Mouse (Mus musculus) heart, adult 2 months (tissue): Measurements from ENCODE around the gene Gm21987. TPM values are rescaled to one million over a fixed set of nuclear protein-coding genes. Genes with fewer than 3 reads are reported as not detected.

Source experiments
- DNase-seq, 2 experiments: peaks; one replicate each; pipeline ENCODE4 v3.0.0; 2021
- H3K27ac ChIP-seq: fragments of 200-600 bp; 2 replicates; pipeline ENCODE4 v1.8.1; 2022
- H3K27me3 ChIP-seq: fragments of 200-500 bp; 2 replicates; pipeline ENCODE4 v1.6.1; 2012; ENCODE audit warnings: mild to moderate bottlenecking, low read length, inconsistent platforms, mixed read lengths; ENCODE audit not compliant: control insufficient read depth, insufficient read depth
- H3K36me3 ChIP-seq: fragments of 200-500 bp; 2 replicates; pipeline ENCODE4 v1.6.1; 2012; ENCODE audit warnings: low read length, inconsistent platforms; ENCODE audit not compliant: control insufficient read depth, insufficient read depth
- H3K4me1 ChIP-seq: fragments of 200-500 bp; 2 replicates; pipeline ENCODE4 v1.6.1; 2011; ENCODE audit warnings: low read length; ENCODE audit not compliant: control insufficient read depth, insufficient read depth
- H3K4me3 ChIP-seq: fragments of 200-600 bp; 2 replicates; pipeline ENCODE4 v1.8.1; 2022
- H3K79me2 ChIP-seq: fragments of 200-500 bp; replicated peaks from 2 replicates; pipeline ENCODE4 v1.6.1; 2012; ENCODE audit warnings: mild to moderate bottlenecking, inconsistent platforms, low read length, moderate library complexity, mixed read lengths; ENCODE audit not compliant: control insufficient read depth, insufficient read depth
- H3K9ac ChIP-seq: fragments of 200-500 bp; 2 replicates; pipeline ENCODE4 v1.6.1; 2012; ENCODE audit warnings: low read depth, mild to moderate bottlenecking, control low read depth, inconsistent platforms, low read length, mixed read lengths
- CTCF ChIP-seq: fragments of 200-600 bp; IDR thresholded peaks from 2 replicates; pipeline ENCODE4 v1.8.1; 2022; ENCODE audit warnings: antibody characterized with exemption, mild to moderate bottlenecking, moderate library complexity
- EP300 ChIP-seq: fragments of 200-500 bp; IDR thresholded peaks from 2 replicates; pipeline ENCODE4 v1.6.1; 2011; ENCODE audit warnings: low read depth, low read length, control low read depth; ENCODE audit not compliant: insufficient read depth
- POLR2A ChIP-seq: fragments of 200-500 bp; IDR thresholded peaks from 2 replicates; pipeline ENCODE4 v1.6.1; 2011; ENCODE audit warnings: mild to moderate bottlenecking, low read depth, low read length, control low read depth; ENCODE audit not compliant: insufficient read depth
- WGBS: fragments of 180-500 bp; shearing (Covaris S2); methylation state at CpG from one replicate; pipeline ENCODE4 v1.1.7; 2018; 5-methylcytosine and 5-hydroxymethylcytosine counted together
- intact Hi-C: fragments of 180-260 bp; cut with DNase I; formaldehyde crosslinking; loops from one replicate; pipeline ENCODE4 v1.15.1; 2025
- polyA plus RNA-seq: library from polyadenylated mRNA; depleted of rRNA; stranded (reverse); fragments of >200 nt; gene quantifications from 2 replicates; pipeline ENCODE4 v1.2.3, GENCODE M21; 2012
- total RNA-seq, 2 experiments: library from RNA; stranded (reverse); gene quantifications; 2 replicates each; pipeline ENCODE4 v1.2.3; 2021

Gm21987 gene
- total and polyA plus RNA-seq, 3 experiments: not detected

DNA sequence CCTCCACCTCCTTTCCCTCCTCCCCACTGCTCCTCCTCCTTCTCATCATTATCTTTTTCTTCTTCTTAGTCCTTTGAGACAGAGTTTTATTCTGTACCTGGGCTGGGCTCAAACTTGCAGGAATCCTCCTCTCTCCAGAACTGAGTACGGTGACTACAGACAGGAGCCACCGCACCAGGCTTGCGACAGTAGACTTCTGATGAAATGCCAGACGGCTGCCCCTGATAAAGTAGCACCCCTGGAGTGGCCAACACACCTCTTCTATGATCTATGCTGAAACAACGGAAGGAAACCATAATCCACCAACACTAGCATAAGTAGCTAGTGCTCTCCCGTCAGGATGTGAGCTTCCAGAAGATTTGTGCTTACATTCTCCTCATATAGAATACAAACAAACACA lies 40.5 kb downstream of the Gm21987 start:
- Histone ChIP-seq H3K4me3 (no peak overlapping the region), H3K79me2 (no peaks in the 10 kb centered on the region), H3K36me3 (no peaks in the 10 kb centered on the region), H3K27ac (no peak overlapping the region), H3K27me3 (no peaks in the 10 kb centered on the region), H3K9ac (no peak overlapping the region), H3K4me1 (no peaks in the 10 kb centered on the region)
- DNase-seq: no peak
- 84% methylated on average over 6 of the region's 6 CpGs for WGBS
- TF ChIP-seq CTCF: no peak
- TF ChIP-seq POLR2A: no peak
- TF ChIP-seq EP300: no peak
- intact Hi-C loops: no loop called here

DNA sequence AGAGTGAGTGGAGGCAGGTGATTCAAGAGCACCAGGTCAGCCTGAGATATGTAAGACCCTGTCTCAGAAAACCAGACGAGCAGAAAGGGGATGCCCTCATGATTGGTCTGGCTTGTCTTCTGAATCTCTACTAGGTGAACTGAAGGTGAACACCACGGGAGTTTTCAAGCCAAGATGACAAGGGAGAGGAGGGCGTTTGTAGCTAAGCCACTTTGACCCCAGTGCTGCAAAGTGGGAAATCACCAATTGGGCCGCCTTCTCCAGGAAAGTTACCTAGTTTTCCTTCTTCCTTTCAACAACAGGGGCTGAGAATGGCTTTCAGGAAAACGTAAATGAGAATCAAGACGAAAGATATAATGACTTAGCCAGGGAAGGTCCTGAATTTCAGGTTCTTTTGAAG lies 41.9 kb downstream of the Gm21987 start:
- TF ChIP-seq POLR2A (no peak), CTCF (no peak), EP300 (no peak)
- Histone ChIP-seq H3K36me3 (no peaks in the 10 kb centered on the region), H3K27me3 (no peaks in the 10 kb centered on the region), H3K27ac (no peak overlapping the region), H3K4me3 (no peak overlapping the region), H3K9ac (no peak overlapping the region), H3K79me2 (no peaks in the 10 kb centered on the region), H3K4me1 (peaks cover 2% of the 10 kb centered on the region)
- WGBS: 75% methylated on average over 6 of the region's 6 CpGs
- no peak for DNase-seq
- intact Hi-C loops: no loop called here

DNA sequence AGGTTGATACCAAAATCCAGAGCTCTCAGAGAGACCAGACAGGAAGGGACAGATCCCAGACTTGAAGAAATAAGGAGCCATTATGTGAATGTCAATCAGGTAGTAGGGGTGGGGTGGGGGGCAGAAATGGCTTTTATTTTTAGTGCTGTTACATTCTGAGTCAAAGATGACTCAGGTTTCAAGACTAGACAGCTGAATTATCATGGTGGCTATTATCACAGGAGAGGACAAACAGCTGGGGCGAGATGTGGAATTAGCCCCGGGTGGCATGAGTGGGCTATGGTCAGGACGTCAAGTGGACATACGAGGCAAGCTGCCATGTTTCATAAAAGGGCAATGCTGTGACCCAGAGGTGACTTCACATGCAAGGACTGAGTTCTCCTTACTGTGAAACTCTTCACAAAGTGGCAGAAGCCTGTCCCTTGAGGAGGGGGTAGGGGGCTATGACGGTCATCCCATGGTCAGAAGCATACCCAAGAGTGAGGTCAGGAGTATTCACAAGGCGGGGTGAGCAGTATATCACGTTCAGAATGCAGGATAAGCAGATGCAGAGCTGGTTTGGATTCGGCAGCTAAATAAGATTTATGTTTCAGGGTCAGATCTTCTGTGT lies 42.5 kb downstream of the Gm21987 start:
- Histone ChIP-seq H3K79me2 (no peaks in the 10 kb centered on the region), H3K27me3 (no peaks in the 10 kb centered on the region), H3K36me3 (no peaks in the 10 kb centered on the region), H3K9ac (no peak overlapping the region), H3K4me3 (no peak overlapping the region), H3K4me1 (peaks cover 4% of the 10 kb centered on the region), H3K27ac (no peak overlapping the region)
- TF ChIP-seq CTCF (no peak), EP300 (no peak), POLR2A (no peak)
- 77% methylated on average over 8 of the region's 8 CpGs for WGBS
- intact Hi-C loops: no loop called here
- no peak for DNase-seq

DNA sequence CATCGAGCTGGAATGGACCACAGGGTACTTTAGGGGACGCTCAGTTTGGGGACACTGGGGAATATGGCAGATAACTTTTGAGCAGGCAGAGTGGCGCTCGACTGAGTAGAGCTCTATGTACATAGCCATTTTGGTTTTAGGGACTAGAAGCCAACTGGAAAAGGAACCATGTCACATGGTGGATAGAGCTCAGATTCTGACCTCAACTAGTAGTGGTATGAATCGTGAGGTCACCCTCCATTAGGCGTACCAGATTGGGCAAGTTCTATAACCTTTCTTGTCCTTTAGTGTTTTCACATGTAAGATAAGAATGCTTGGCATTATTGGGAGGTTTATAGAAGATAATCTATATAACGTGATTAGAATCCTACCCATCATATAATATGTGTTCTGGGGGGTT lies 43.5 kb downstream of the Gm21987 start:
- Histone ChIP-seq H3K27ac (no peak overlapping the region), H3K79me2 (no peaks in the 10 kb centered on the region), H3K36me3 (no peaks in the 10 kb centered on the region), H3K27me3 (no peaks in the 10 kb centered on the region), H3K9ac (no peak overlapping the region), H3K4me3 (no peak overlapping the region), H3K4me1 (peaks cover 4% of the 10 kb centered on the region)
- no peak for DNase-seq
- TF ChIP-seq EP300: no peak
- no peak for TF ChIP-seq CTCF
- no peak for TF ChIP-seq POLR2A
- intact Hi-C loops: loop anchor here (5.0 kb wide), 2 partner anchors 42 to 43 kb away; partner anchors contain the start of genes Cox17, Gm21987 and Pla1a
- 90% methylated on average over 7 of the region's 7 CpGs for WGBS

DNA sequence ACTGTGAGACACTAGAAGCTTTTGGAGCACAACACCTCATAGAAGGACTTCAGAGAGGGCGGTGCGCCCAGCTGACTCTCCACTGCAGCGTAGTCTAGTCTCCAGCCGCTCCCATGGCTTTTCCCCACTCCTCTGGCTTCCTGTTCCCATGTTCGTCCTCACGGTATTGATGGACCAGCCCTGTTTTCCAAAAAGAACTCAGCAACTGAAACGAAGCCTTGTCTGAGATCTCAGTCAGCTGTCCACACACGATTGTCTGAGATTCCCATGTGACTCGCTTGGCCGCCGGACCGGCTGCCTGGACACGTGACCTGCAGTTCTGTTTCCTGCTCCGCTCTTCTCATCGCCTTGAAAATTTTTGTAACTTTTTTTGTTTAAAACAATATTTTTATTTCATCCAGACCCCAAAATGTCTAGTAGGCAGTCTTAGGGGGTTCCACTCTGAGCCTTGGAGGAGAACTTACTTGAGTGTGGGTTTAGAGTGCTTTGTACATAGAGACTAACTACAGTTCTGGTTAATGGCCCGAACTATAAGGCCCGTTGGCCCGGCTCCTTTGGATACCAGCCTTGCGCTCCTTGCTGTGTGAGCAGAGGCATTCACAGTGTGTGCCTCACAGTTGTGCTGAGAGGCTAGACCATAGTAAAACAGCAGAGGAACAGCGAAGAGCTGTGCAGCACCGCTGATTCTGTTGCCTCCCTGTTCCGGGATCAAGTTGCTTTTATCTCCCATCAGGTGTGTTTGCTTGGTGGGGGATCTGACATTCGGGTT lies 45.5 kb downstream of the Gm21987 start:
- H3K4me1 ChIP-seq: peaks cover 4% of the 10 kb centered on the region
- H3K79me2 ChIP-seq: no peaks in the 10 kb centered on the region
- no peaks in the 10 kb centered on the region for H3K27me3 ChIP-seq
- WGBS: 39% methylated on average over 23 of the region's 23 CpGs
- peak overlapping the region; percentile 85 for H3K27ac ChIP-seq
- H3K36me3 ChIP-seq: no peaks in the 10 kb centered on the region
- peak overlapping the region; percentile 38 for H3K4me3 ChIP-seq
- intact Hi-C loops: loop anchor here (5.0 kb wide), 2 partner anchors 40 to 45 kb away; partner anchors contain the start of genes Cox17, Gm21987 and Pla1a
- peak; percentile 78 to 87 for DNase-seq
- H3K9ac ChIP-seq: peak overlapping the region; percentile 8; the same call in 1 of the 2 replicates
- TF ChIP-seq CTCF (no peak), EP300 (peak; percentile 68), POLR2A (peak; percentile 74)

DNA sequence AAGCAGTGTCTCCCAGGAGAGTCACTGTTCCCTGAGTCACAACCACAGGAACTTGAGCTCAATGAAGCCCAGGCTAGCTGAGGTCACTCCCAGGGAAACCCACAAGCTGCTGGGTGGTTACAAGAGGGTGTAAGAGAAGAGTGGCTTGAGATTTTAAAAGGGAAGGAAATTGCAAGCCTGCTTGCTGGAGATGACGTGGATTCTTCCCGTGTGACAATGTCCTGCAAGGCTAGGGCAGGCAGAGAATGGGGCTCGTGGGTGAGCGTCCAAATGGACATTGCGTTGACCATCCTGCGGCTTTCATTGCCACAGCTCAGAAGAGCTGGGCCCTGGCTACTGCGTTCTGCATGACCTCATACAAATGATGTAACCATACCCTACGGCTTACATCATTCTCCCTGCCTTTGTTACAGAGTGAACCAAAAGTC lies 47.4 kb downstream of the Gm21987 start:
- H3K4me3 ChIP-seq: no peak overlapping the region
- peak; percentile 35 to 45 for DNase-seq
- no peaks in the 10 kb centered on the region for H3K27me3 ChIP-seq
- 61% methylated on average over 8 of the region's 8 CpGs for WGBS
- no peaks in the 10 kb centered on the region for H3K79me2 ChIP-seq
- no peak overlapping the region for H3K9ac ChIP-seq
- TF ChIP-seq POLR2A (no peak), CTCF (no peak), EP300 (no peak)
- peaks cover 4% of the 10 kb centered on the region for H3K4me1 ChIP-seq
- intact Hi-C loops: loop anchor here (5.0 kb wide), 2 partner anchors 38 to 47 kb away; partner anchors contain the start of genes Cox17, Gm21987 and Pla1a
- H3K36me3 ChIP-seq: no peaks in the 10 kb centered on the region
- peak overlapping the region; percentile 40 for H3K27ac ChIP-seq
